Mouse (Mus musculus) spleen, adult 18-20 months (tissue): ENCODE data around the gene 4931440F15Rik.
"Not testable (repeated sequence)": the region's sequence is repeated elsewhere in the genome, so short reads cannot be mapped to it uniquely, and the experiment has no call there.

Experiments used
- DNase-seq, 2 experiments: peaks; one replicate each; pipeline ENCODE4 v3.0.0; 2022; ENCODE audit warnings: mixed read lengths in 2 of 2

4931440F15Rik gene

DNA sequence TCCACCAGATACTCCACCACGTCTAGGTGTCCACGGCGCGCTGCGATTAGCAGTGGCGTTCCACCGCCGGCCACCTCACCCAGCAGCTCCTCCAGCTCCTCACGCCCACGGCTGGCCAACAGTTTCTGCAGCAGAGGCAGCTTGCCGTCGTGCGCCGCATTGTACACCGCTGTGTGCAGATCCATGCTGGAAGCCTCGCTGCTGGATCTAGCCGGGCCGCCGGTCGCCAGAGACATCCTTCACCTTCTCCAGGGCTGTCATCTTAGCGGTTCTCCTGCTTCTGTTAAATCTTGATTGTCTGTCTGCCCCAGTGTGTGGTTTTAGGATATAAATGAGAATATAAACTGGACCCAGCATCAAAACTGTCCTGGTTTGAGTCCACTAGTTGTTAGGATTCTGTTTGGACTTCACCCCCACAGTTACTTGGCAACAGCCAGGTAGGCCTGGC, at the start of gene 4931440F15Rik:
Gene 4931440F15Rik, minus strand, starts transcription at position 398 of the 448 bp plus-strand sequence.
- not testable (repeated sequence) for DNase-seq

DNA sequence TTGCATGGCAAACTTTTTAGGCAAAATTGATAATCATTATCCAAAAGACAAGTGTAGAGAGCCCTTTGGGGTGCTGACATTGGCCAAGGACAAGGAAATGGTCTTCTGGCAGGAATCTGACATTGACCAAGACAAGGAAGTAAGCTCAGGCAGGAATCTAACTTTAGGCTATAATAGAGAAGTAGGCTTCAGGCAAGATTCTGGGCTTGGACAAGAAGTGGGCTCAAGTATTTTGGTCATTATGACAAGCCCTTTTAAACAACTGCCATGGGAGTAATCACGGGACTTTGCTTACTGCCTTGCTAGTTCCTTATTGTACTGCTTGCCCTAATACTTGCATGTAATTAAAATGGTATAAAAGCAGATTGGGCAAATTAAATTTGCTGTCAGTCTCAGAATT, 49.3 kb upstream of the 4931440F15Rik start:
- DNase-seq = not testable (repeated sequence)

- DNase-seq = no peak
These were observed 44.7 kb upstream of the 4931440F15Rik start for GRCm38 (mm10) chr11:29870174-29870573.

DNA sequence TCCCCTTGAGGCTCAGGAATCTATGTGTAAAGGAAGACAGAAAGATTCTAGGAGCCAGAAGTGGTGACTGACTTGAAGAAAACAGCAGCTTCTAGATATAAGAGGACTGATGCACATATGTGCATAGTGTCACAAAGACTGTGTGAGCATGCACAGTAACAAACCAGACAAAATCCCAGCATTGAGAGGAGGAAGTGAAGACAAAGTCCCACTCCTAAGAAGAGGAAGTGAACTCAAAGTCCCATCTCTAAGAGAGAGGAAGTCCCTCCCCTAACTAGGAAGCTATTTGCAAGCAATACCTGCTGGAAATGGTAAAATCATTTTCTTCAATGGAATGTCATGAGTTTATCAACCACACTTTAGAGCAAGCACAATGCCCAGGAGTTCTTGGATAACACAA, 38.8 kb upstream of the 4931440F15Rik start:
- DNase-seq = no peak

DNA sequence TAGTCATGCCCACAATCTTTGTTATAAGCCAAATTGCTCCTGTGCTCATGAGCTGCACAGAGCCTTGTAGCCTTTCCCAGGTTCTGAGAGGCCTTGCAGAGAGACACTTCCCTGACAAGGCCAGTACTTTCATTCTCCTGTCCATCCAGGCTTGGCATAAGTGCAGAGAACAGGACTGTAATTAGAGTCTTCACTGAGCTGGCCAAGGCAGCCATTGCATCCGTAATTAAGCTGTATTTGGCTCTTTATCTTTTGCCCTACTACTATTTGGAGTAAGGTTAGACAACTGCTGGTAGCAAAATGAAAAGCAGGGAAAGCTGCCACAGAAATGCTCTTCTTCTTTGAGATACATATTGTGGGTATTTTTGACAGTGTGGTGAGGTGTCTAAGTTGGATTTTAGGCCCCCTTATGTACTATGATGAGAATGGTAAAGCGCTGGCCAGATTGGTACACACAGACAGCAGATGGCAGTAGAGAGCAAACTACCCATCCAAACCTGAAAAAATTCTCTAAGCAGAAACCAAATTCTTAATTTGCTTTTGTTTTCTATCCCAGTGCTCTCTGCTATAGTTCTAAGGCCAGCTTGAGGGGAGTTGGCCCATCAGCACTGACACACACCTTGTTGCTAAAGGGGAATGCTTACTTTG, 36.4 kb upstream of the 4931440F15Rik start:
- DNase-seq = peak in 1 of 2 experiments; percentile 31

DNA sequence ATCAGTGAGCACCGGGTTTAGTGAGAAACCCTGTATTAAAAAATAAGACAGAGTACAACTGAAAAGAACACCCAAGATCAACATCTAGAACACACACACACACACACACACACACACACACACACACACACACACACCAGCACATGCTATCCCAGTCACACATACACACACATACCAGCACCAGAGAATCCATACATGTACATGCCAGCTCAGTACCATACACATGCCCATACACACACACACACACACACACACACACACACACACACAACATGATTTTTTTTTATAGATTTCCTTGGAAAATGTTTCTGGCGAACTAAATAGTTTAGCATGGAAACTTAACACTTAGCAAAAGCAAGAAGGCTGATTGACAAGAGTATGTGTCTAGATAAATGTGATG, 35.6 kb upstream of the 4931440F15Rik start:
- no peak for DNase-seq

GRCm38 (mm10) chr11:29840606-29841227, 15.2 kb upstream of the 4931440F15Rik start:
- no peak for DNase-seq

- no peak for DNase-seq
These were observed 14.3 kb upstream of the 4931440F15Rik start for GRCm38 (mm10) chr11:29839781-29840180.

- DNase-seq = no peak
These were observed 11.6 kb upstream of the 4931440F15Rik start for GRCm38 (mm10) chr11:29837066-29837465.

- no peak for DNase-seq
These were observed 2.3 kb upstream of the 4931440F15Rik start for GRCm38 (mm10) chr11:29827729-29828128.

DNA sequence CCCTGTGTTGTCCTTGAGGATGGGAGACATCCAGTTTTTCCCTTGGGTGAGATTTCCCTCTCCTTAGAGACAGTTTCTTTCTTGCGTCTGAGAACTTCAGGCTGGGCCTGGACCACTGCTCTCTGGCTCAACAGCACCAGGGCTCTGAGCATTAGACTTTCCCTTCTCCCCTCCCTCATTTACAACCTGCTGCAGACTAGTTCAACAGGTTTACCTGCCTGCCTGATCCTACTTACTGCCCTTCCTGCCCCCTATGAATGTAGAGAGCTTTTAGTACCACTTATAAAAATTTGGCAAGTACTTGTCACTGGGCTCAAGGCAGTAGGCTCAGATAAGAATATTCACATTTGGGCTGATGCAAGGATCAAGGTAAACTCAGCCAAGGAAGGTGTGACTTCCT, 533 bp upstream of the 4931440F15Rik start:
- DNase-seq = no peak

GRCm38 (mm10) chr11:29824474-29825270, 796 bp downstream of the 4931440F15Rik start:
- not testable (repeated sequence) for DNase-seq

- DNase-seq = no peak
These were observed 2.3 kb downstream of the 4931440F15Rik start for GRCm38 (mm10) chr11:29823141-29823540.

GRCm38 (mm10) chr11:29815670-29816069, 9.8 kb downstream of the 4931440F15Rik start:
- no peak for DNase-seq

DNA sequence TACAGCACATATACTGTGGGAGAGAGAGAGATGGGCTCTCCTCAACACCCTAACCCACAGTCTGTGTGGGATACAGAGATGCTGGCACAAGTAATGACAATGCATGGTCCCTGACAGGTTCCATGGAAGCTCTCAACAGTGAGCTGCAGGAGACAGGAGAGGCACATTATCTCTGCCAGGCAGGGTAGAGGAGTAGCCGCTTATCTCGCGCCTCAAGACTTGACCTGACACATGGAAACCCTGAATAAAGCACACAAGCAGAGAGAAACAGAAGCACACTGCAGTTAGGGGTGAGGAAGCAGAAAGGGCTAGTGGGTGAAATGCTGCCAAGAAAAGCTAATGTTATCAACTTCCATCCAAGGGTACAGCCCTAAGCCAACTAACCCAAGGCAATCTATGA, 10.2 kb downstream of the 4931440F15Rik start:
- no peak for DNase-seq

GRCm38 (mm10) chr11:29813267-29813666, 12.2 kb downstream of the 4931440F15Rik start:
- DNase-seq = no peak

- no peak for DNase-seq
These were observed 13.0 kb downstream of the 4931440F15Rik start for GRCm38 (mm10) chr11:29812475-29812874.

DNA sequence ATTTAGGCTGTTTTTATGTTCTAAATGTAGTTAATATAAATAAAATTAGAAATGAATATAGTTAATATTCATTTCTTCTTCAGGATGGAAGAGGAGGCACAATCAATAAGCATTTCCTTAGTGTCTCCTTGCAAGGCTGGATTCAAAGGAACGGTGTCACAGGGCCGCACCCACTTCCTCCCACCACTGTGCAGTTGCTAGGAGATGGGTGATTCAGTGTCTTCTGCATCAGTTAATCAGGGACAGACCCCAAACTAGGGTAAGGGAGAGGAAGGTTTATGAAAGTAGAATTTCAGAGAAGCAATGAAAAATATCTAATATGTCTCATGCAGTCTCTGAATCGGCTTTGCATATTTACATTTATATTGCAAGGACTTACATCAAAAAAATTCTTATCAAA, 15.1 kb downstream of the 4931440F15Rik start:
- DNase-seq = no peak

DNA sequence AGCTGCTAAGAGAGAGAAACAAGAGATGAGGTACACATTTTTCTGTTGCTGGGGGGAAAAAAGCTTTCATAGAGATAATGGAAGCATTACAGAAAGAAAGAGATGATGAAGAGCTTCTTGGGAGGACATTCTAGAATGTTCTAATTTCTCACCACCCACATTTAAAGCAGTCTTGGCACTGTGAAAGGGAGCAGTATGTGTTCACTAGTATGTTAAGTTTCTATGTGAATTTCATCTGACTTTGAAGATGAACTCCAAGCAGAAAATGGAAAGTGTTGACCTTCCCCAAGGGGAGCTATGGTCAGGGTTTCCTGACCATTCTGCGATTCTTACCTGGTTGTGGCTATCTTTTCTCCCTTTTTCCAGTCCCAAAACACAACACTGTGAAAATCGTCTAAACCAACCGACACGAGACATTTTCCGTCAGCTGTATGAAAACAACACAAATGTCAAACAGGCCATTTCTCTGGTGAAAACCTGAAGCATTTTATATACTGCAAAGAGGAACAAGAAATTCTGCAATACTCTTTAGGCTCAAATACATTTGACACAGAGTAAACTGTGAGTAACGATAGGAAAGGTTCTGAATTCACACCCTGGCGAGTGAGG, 16.4 kb downstream of the 4931440F15Rik start:
- DNase-seq = no peak

- DNase-seq = no peak
These were observed 17.1 kb downstream of the 4931440F15Rik start for GRCm38 (mm10) chr11:29808173-29808980.

GRCm38 (mm10) chr11:29807325-29807724, 18.1 kb downstream of the 4931440F15Rik start:
- no peak for DNase-seq
